Mouse (Mus musculus) limb, embryonic 12.5 days (tissue): Measurements from ENCODE around the gene Taf13. TPM values are rescaled to one million over a fixed set of nuclear protein-coding genes. Genes with fewer than 3 reads are reported as not detected.
A peak's percentile ranks its signal among the peaks of the same experiment; 100 is the strongest.

Source experiments
- ATAC-seq: fragments of 200-750 bp; cut with Nextera tagmentation; 2 replicates; pipeline ENCODE4 v1.8.0; 2017; ENCODE audit warnings: low read depth, moderate TSS enrichment; ENCODE audit not compliant: insufficient number of reproducible peaks, insufficient read depth, low FRiP score, low TSS enrichment
- H3K27ac ChIP-seq: fragments of 300-500 bp; sonication (generic); 2 replicates; pipeline ENCODE4 v1.5.1; 2016; ENCODE audit warnings: mild to moderate bottlenecking, moderate library complexity
- H3K27me3 ChIP-seq: fragments of 300-500 bp; sonication (generic); 2 replicates; pipeline ENCODE4 v1.6.1; 2016; ENCODE audit warnings: mild to moderate bottlenecking, moderate library complexity
- H3K36me3 ChIP-seq: fragments of 300-500 bp; sonication (generic); 2 replicates; pipeline ENCODE4 v1.6.1; 2016; ENCODE audit warnings: mild to moderate bottlenecking, moderate library complexity
- H3K4me1 ChIP-seq: fragments of 300-500 bp; sonication (generic); replicated peaks from 2 replicates; pipeline ENCODE4 v1.6.1; 2016
- H3K4me2 ChIP-seq: fragments of 300-500 bp; sonication (generic); 2 replicates; pipeline ENCODE4 v1.6.1; 2016; ENCODE audit warnings: mild to moderate bottlenecking, moderate library complexity
- H3K4me3 ChIP-seq: fragments of 300-500 bp; sonication (generic); replicated peaks from 2 replicates; pipeline ENCODE4 v1.5.1; 2016; ENCODE audit warnings: mild to moderate bottlenecking
- H3K9ac ChIP-seq: fragments of 300-500 bp; sonication (generic); replicated peaks from 2 replicates; pipeline ENCODE4 v1.6.1; 2016; ENCODE audit warnings: mild to moderate bottlenecking, moderate library complexity
- H3K9me3 ChIP-seq: fragments of 300-500 bp; sonication (generic); 2 replicates; pipeline ENCODE4 v1.6.1; 2016; ENCODE audit warnings: mild to moderate bottlenecking, moderate library complexity
- WGBS: fragments of 180-500 bp; shearing (Covaris S2); methylation state at CpG from one replicate; pipeline ENCODE4 v1.1.7; 2016; 5-methylcytosine and 5-hydroxymethylcytosine counted together
- polyA plus RNA-seq: library from polyadenylated mRNA; unstranded; fragments of >200 nt; fragmentation: Nextera tagmentation; extraction: Ambion mirVana; gene quantifications from 2 replicates; pipeline ENCODE4 v1.2.1, GENCODE M21; 2016

The Taf13 gene
- polyA plus RNA-seq, result 44.3 and 49.9 TPM in 2 replicates

DNA sequence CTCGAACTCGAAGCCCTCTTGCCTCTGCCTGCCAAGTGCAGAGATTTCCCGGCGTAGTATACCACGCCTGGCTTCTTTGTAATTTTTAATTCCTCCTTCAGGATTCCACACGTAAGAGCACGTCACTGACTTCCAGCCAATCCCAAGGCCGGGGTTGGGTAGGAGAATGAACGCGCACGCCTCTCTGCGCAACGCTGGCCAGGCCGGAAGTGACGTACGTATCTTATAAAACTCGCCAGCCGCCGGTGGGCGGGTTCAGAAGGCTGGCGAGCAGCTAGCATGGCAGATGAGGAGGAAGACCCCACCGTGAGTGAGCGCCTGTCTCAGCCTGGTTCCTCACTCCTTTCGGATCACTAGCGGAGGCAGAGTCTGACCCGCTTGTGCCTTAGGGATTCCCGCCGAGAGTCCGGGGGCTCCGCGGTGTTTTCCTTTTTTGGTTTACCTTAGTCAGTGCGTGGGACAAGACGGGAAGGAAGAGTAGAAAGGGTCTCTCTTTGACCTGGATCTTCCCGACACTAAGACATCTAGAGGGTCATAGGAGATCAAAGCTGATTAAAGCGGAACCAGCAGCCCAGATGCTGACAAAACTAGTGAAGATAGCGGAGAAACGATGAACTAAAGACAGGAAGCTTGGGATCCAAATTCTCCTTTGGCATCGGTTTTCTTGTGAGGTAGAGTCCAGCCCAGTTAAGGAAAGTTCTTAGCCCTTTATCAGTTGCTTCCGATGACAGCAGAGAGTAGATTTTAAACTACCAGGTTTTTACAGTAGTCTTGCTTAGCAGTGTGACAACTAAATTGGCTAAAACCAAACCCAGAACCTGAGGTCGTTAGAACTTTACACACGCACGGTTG is at the start of gene Taf13:
Gene Taf13 (plus strand): TSS at position 256 of the 852 bp plus-strand sequence.
- Histone ChIP-seq H3K4me3 (peak within 1 kb of the TSS; percentile 66), H3K27me3 (no peaks in the 10 kb centered on the region), H3K4me2 (peak within 1 kb of the TSS; percentile 81), H3K9me3 (no peaks in the 10 kb centered on the region), H3K9ac (peak within 1 kb of the TSS; percentile 76), H3K36me3 (no peaks in the 10 kb centered on the region), H3K27ac (peak within 1 kb of the TSS; percentile 64), H3K4me1 (peaks cover 10% of the 10 kb centered on the region)
- ATAC-seq, result peak; percentile 94
- WGBS, result under 1% methylated on average over 42 of the region's 42 CpGs

GRCm38 (mm10) chr3:108523415-108523814 is 48.1 kb upstream of the Taf13 start:
- H3K9ac ChIP-seq, result no peak overlapping the region
- H3K4me1 ChIP-seq, result no peaks in the 10 kb centered on the region
- peaks cover 3% of the 10 kb centered on the region; the same call in 1 of the 2 replicates for H3K27me3 ChIP-seq
- no peaks in the 10 kb centered on the region for H3K36me3 ChIP-seq
- 91% methylated on average over 4 of the region's 4 CpGs for WGBS
- no peaks in the 10 kb centered on the region for H3K9me3 ChIP-seq
- no peak overlapping the region for H3K4me2 ChIP-seq
- no peak overlapping the region for H3K4me3 ChIP-seq
- H3K27ac ChIP-seq, result no peak overlapping the region
- no peak for ATAC-seq

- no peak for ATAC-seq
- no peak overlapping the region for H3K4me2 ChIP-seq
- H3K4me1 ChIP-seq, result no peaks in the 10 kb centered on the region
- no peaks in the 10 kb centered on the region for H3K9me3 ChIP-seq
- H3K27me3 ChIP-seq, result peaks cover under 1% of the 10 kb centered on the region; the same call in 1 of the 2 replicates
- 92% methylated on average over 8 of the region's 8 CpGs for WGBS
- no peak overlapping the region for H3K9ac ChIP-seq
- no peak overlapping the region for H3K27ac ChIP-seq
- no peak overlapping the region for H3K4me3 ChIP-seq
- H3K36me3 ChIP-seq, result no peaks in the 10 kb centered on the region
Measured at GRCm38 (mm10) chr3:108528489-108528888, 43.0 kb upstream of the Taf13 start.

DNA sequence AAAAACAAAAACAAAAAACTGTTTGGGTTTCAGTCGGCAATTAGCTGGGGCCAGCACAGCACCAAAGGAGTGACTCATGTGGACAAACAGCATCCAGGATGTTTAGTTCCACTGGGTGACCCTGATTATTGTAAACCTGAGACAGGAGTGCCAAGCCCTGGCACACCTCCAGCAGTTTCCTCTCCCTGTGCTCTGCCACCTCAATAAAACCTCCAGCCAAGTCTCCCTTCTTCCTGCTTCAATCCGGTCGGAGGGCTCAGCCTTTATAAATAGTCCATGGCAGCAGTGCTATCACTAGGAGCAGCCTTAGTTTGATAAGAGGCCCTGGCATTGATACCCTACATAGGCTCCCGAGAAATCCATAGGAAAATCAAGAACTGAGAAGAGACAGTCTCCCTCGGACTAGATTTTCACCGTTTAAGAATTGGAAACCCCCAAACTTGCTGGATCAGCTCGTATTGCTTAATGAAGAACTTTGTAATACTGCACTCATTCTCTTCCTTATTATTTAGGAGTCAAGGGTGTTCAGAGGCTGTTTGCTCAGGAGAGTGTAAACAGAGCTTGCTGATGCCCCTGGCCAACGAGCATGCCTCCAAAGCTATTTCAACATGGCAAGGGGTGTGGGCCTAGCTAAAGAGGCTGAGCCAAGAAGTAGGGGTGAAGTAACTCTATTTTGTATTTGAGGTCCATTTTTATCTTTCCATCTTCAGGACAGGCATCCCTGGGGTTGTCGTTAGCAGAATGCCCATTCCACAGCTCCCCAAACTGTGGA is 38.2 kb upstream of the Taf13 start:
- 74% methylated on average over 9 of the region's 9 CpGs for WGBS
- Histone ChIP-seq H3K4me1 (peaks cover 10% of the 10 kb centered on the region), H3K9ac (no peak overlapping the region), H3K4me3 (no peak overlapping the region), H3K36me3 (no peaks in the 10 kb centered on the region), H3K27ac (no peak overlapping the region), H3K9me3 (no peaks in the 10 kb centered on the region), H3K27me3 (peaks cover 25% of the 10 kb centered on the region), H3K4me2 (no peak overlapping the region)
- no peak for ATAC-seq

GRCm38 (mm10) chr3:108533951-108534350 is 37.5 kb upstream of the Taf13 start, which contains the start of gene 1700013F07Rik:
Gene 1700013F07Rik, plus strand, starts transcription at chr3:108534150.
- Histone ChIP-seq H3K27me3 (peaks cover 28% of the 10 kb centered on the region), H3K9me3 (no peaks in the 10 kb centered on the region), H3K27ac (no peak within 1 kb of the TSS), H3K4me1 (peaks cover 10% of the 10 kb centered on the region), H3K4me2 (no peak within 1 kb of the TSS), H3K36me3 (no peaks in the 10 kb centered on the region), H3K4me3 (no peak within 1 kb of the TSS), H3K9ac (no peak within 1 kb of the TSS)
- 88% methylated on average over 6 of the region's 6 CpGs for WGBS
- no peak for ATAC-seq

GRCm38 (mm10) chr3:108535896-108536516 is 35.5 kb upstream of the Taf13 start:
- 6% methylated on average over 15 of the region's 15 CpGs for WGBS

DNA sequence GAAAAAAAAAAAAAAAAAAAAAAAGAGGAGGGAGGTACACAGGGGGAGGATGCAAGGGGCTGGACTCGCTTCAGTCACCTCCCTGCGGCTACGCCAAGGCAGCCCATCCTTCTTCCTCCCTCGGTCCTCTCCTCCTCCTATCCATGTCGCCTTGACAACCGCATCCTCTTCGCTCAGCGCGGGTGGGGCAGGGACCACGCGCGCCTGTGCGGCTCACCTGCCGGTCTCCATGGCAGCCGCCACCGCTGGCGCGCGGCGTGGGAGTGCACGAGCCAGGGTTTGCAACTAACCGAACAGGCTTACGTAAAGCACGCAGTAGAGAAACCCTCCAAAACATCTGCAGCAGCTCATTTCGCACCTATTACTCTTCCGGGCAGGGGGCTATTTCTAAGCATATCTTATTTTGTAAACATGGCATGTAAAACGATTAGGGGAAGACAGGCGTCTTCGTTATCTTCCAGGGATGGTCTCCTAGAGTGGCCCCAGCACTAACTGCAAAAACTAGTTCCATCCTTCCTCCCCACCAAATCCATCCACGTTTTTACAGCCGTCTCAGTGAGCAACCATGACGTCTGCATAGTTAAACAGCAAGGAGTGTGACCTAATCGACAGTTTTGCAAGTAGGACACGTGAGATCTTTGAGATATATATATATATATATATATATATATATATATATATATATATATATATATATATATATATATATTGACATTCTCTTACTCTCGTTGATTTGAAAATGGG is 34.8 kb upstream of the Taf13 start, which contains the start of gene 5330417C22Rik:
Gene 5330417C22Rik (minus strand): TSS at position 20 of the 744 bp plus-strand sequence.
- Histone ChIP-seq H3K27me3 (peaks cover 28% of the 10 kb centered on the region), H3K4me2 (peak within 1 kb of the TSS; percentile 92), H3K4me1 (peaks cover 10% of the 10 kb centered on the region), H3K4me3 (peak within 1 kb of the TSS; percentile 50), H3K27ac (no peak within 1 kb of the TSS), H3K9ac (no peak within 1 kb of the TSS; the same call in 1 of the 2 replicates), H3K36me3 (no peaks in the 10 kb centered on the region), H3K9me3 (no peaks in the 10 kb centered on the region)
- WGBS, result 1% methylated on average over 35 of the region's 35 CpGs
- ATAC-seq, result peak; percentile 63; the same call in 1 of the 2 replicates

More at GRCm38 (mm10) chr3:108535896-108536516, 35.5 kb upstream of the Taf13 start:
- no peaks in the 10 kb centered on the region for H3K9me3 ChIP-seq
- no peak overlapping the region for H3K9ac ChIP-seq
- peaks cover 28% of the 10 kb centered on the region for H3K27me3 ChIP-seq
- H3K36me3 ChIP-seq, result no peaks in the 10 kb centered on the region
- no peak overlapping the region for H3K27ac ChIP-seq
- H3K4me3 ChIP-seq, result peak overlapping the region; percentile 50
- ATAC-seq, result peak; percentile 18; the same call in 1 of the 2 replicates
- peaks cover 10% of the 10 kb centered on the region for H3K4me1 ChIP-seq
- H3K4me2 ChIP-seq, result peak overlapping the region; percentile 92

DNA sequence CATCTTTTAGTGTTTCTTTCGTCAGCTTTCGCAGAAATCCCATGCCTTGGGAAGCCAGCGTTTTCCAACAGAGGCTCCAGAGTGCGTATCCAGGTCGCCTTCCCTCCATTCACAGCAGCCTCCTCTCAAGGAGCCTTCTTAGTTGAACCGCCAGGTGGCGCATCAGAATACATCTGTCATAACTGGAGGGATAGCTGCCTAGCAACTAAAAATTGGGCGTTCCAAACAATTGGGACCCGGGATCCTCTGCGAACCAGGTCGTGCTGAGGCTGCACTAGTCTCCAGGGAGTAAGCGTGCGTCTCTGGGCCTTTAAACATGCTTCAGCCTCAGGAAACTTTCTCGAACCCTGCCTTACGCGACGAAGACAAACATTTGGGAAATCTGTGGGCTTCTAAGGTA is 34.2 kb upstream of the Taf13 start:
- H3K36me3 ChIP-seq, result no peaks in the 10 kb centered on the region
- H3K9ac ChIP-seq, result no peak overlapping the region
- ATAC-seq, result peak; percentile 57; the same call in 1 of the 2 replicates
- peaks cover 10% of the 10 kb centered on the region for H3K4me1 ChIP-seq
- H3K27me3 ChIP-seq, result peaks cover 28% of the 10 kb centered on the region
- peak overlapping the region; percentile 55 for H3K4me2 ChIP-seq
- H3K4me3 ChIP-seq, result peak overlapping the region; percentile 26; the same call in 1 of the 2 replicates
- WGBS, result 6% methylated on average over 17 of the region's 17 CpGs
- H3K27ac ChIP-seq, result no peak overlapping the region
- no peaks in the 10 kb centered on the region for H3K9me3 ChIP-seq

DNA sequence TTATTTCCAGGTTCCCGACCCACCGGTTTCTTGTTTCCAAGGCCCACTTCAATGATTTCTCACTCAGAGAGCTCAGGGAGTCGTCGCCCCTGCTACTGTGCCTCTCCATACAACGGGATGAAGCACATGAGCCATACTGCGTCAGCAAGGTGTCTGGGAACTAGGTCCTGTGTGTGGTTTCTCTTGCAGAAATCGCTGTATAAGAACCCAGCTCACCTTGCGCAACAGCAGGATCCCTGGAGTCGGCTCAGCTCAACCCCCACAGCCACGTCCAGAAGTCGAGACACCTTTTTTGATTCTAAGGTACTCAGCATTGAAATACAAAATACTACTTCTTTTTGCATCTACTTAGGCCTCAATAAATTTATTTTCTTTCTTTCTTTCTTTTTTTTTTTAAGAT is 29.2 kb upstream of the Taf13 start:
- no peaks in the 10 kb centered on the region for H3K36me3 ChIP-seq
- H3K27ac ChIP-seq, result no peak overlapping the region
- H3K9me3 ChIP-seq, result no peaks in the 10 kb centered on the region
- H3K4me3 ChIP-seq, result no peak overlapping the region
- H3K4me1 ChIP-seq, result peaks cover 5% of the 10 kb centered on the region
- no peak overlapping the region for H3K4me2 ChIP-seq
- 83% methylated on average over 11 of the region's 11 CpGs for WGBS
- ATAC-seq, result no peak
- H3K9ac ChIP-seq, result no peak overlapping the region
- H3K27me3 ChIP-seq, result peaks cover 7% of the 10 kb centered on the region; the same call in 1 of the 2 replicates

DNA sequence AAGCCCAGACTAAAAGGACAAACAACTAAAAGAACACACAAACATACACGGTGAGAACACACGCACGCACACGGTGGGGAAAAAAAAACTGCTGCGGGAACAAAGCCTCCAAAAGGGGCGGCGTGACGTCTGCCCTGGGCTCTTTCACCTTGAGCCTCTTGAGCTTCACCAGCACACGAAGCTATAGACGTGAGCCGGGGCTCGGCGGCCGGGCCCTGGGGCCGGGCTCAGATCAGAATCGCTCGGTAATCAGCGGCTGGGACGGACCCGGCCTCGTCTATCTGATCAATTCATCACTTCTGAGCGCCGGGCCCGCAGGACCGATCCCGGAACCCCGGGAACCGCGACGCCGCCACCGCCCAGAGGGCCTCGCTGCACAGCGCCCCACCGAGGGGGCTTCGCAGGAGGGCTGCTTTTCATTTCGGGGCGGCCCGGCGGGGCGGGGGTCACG is 17.4 kb upstream of the Taf13 start:
- Histone ChIP-seq H3K27ac (peak overlapping the region; percentile 89), H3K4me2 (peak overlapping the region; percentile 73), H3K4me1 (peaks cover 7% of the 10 kb centered on the region), H3K9ac (peak overlapping the region; percentile 95), H3K36me3 (peaks cover 23% of the 10 kb centered on the region), H3K4me3 (peak overlapping the region; percentile 81), H3K27me3 (no peaks in the 10 kb centered on the region), H3K9me3 (no peaks in the 10 kb centered on the region)
- WGBS, result under 1% methylated on average over 42 of the region's 42 CpGs
- ATAC-seq, result peak; percentile 69
